Mouse (Mus musculus) regulatory T cell (primary cell): ENCODE measurements around the gene Phb2.

Experiments
- in situ Hi-C: fragments of 300-600 bp; cut with MboI, MseI; formaldehyde crosslinking; loops from one replicate; pipeline ENCODE4 v1.15.1; 2025; ENCODE audit warnings: high pct_unique_total_duplicates

The Phb2 gene

DNA sequence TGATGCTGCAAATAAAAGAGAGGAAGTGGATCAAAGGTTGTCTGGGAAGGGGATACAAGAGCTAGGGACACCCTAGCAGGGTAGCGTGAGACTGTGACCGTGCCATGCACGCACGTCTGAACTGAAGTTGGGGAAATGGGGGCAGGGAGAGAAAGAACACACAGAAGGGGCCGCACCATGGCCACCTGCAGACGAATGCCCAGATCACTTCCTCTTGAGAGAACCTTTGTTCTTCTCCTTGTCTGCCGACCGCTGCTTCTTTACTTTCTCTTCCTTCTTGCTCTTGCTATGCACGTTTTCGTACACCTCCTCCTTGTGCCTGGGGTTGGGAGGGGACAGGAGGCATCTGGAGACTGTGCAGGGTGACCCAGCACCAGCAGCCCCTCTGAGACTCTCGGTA lies 8.8 kb downstream of the Phb2 start:
- in situ Hi-C loops: no loop called here

DNA sequence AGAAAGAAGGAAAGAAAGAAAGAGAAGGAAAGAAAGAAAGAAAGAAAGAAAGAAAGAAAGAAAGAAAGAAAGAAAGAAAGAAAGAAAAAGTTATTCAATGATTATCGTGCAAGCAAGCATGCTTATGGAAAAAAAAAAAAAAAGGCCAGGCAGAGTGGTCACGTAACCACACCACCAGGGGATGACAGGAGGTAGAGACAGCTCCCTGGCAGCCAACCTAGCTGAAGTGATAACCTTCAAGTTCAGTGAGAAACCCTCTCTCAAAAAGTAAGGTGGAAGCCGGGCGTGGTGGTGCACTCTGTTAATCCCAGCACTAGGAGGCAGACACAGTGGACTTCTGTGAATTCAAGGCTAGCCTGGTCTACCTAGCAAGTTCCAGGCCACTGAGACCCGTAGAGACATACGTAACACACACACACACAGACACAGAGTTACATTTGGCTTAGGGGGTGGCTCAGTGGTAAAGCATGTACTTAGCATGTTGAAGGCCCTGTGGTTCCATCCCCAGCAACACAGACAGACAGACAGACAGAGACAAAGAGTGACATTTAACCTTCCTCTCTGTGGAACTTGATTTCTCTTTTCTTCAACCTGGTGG lies 10.8 kb downstream of the Phb2 start:
- in situ Hi-C loops: no loop called here

DNA sequence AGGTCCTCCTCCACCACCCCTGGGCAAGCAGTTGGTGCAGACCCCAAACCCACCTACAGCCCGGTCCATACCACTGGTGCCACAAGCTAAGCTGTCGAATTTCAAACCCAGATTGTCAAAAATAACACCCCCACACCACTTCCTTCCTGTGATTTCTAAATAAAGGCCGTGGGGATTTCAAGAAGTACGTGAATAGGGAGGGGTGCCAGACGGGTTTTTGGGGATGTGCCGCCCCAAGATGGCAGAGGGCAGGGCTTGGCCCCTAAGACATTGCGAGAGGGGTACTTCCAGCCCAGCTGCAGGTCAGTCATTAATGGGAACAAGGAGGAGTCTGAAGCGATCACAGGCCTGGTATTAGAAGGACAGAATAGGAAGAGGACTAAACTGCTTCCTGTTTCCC lies 11.4 kb downstream of the Phb2 start:
- in situ Hi-C loops: no loop called here

DNA sequence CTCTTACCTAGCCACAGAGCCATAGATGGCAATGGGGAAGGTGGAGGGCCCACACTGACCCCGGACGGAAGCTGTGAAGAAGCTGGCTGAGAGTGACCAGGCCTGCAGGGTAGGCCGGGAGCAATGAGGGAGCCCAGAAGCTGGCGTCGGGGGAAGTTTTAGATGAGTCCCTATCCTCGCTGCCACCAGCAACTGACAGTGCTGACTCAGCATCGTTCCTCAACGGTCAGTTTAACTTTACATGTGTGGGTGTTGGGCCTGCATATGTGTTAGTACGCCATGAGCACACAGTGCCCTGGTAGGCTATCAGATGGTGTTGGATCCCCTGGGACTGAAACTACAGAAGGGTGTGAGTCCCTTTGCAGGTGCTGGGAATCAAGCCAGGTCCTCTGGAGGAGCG lies 12.3 kb downstream of the Phb2 start:
- in situ Hi-C loops: no loop called here

DNA sequence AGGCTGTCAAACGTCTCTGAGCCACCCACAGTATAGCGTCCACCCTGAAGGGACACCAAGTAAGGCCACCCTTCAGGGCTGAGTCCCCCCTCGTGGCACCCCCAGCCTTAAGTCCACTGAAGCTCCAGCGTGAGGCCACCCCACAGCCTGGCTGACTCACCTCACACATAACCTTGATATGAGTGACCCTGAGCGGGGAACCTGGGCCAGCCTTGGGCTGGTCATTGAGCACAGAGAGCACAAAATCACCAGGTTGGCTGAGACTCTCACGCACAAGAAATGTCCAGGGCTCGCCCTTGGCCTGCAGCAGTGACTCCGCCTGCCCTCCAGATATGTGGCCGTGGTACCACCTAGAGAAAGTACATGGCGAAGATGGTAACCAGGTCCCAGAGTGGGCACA lies 16.5 kb downstream of the Phb2 start:
- in situ Hi-C loops: no loop called here

DNA sequence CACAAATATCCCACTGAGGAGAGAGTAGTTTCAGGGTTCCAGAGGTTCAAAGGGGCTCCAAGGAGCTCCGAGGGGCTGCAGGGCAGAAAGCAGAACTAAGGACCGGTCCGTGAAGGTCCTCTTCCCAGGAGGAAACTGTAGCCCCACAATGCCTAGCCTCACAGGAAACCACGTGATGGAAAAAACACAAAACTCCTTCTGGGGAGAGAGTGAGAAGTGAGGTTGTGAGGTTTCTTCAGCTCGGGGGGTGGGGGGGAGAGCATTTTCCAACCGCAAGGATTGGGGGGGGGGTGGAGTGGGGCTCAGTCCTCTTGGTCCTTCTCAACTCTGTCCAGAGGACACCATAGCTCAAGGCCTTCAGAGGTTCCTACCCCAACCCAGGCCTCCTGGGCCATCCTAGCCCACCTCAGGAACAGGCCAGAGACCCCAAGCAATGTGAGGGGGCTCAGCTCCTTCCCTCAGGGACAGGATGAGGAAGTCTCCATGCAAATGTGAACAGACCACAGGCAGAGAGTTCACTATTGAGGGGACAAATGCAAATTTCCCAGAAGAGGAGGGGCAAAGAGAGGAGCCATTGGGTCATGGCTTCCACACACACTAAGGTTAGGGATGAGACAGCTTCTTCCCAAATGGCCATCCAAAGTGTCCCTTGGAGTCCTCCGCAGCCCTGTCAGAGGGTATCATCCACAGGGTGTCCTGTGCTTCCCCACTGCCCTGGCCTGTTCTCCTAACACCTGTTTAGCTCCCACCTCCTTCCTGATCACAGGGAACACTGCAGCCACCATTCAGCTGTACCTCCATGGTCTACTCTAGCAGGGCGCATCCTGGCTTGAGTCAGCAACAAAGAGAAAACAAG lies 17.9 kb downstream of the Phb2 start:
- in situ Hi-C loops: loop anchor here (10.0 kb wide), 1 partner anchor 1905 kb away; no protein-coding TSS in a partner anchor

DNA sequence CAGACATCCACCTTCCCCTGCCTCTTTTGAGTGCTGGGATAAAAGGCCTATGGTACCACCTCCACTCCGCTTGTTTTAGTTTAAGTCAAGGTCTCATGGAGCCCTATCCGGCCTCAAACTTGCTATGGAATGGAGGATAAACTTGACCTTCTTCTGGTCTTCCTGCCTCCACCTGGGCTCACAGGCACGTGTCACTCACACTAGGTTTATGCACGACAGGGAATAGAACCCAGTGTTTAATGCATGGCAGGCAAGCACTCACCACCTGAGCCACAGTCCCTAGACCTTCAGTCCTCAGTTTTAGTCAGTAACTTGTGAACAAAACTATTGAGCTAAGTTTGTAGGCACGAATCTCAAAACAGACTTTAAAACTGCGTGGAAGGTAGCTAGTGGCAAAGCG lies 18.9 kb downstream of the Phb2 start:
- in situ Hi-C loops: loop anchor here (10.0 kb wide), 1 partner anchor 1906 kb away; no protein-coding TSS in a partner anchor

DNA sequence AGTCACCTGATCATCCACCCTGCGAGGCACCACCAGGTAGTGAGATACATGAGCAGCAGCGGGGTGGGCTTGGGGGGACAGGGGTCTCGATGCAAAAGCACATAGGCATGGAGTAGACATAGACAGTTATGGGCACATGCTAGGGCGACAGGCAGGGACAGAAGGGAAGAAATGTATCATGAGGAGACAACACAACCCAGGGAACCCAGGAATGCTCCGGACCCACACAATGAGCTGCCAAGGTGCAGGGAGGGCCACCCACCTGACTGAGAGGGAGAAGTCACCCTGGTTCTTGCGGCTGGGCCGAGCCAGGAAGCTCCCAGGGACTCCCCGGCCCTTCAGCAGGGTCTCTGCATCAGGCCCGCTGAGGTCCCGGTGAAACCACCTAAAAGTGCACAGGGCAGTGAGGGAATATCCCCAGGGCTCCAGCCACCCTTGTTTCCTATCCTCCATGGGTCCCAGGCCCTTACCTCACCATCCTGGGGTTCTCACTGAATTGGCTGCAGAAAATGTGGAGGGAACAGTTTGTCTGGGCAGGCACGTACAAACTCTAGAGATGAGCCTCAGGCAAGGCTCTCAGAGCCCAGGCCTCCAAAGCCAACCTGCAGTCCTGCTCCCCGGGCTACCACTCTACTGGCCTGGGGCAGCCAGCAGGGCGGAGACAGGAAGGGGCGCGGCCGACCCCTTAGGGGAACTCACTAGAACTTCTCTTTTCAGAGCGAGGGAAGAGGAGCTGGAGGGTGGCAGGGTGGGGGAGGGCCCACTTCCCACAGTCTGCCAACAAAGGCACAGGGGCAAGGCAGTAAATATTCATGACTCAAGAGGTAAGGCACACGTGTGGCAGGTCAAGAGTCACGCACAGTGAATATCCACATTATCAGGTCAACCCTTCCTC lies 20.6 kb downstream of the Phb2 start:
- in situ Hi-C loops: loop anchor here (10.0 kb wide), 1 partner anchor 1908 kb away; no protein-coding TSS in a partner anchor

DNA sequence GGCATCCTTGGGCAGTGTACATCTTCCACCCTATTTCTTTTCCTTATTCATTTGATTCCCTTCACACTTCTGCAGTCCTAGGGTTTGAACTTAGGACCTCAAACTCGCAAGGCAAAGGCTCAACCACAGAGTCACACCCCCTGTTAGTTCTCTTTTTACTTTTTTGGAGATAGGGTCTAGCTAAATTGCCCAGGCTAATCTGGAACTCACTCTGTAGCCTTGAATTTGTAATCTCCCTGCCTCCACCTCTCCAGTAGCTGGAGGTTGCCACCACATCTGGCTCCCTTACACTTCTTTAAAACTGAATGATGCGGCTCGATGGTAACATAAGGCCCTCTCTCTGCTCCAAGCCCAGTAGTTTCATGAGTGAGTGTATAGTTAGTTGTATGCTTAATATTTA lies 22.3 kb downstream of the Phb2 start:
- in situ Hi-C loops: loop anchor here (10.0 kb wide), 1 partner anchor 1910 kb away; no protein-coding TSS in a partner anchor

DNA sequence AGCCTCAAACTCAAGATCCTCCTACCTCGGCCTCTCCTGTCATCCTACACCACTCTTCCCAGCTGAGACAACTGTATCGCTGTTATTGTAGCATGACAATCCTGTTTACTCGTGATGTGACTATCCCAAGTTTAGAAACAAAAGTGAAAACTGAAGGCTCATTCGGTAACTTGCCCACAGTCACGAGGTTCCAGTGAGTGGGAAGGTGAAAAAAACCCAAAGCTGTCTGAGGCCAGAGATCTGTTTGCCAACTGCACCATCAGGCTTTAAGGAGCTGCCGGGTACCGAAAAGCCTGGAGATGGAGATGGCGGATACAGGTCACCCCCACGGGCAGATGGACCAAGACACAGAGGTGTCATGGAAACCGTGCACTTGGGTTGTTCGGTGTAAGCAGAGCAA lies 24.9 kb downstream of the Phb2 start:
- in situ Hi-C loops: loop anchor here (10.0 kb wide), 1 partner anchor 1912 kb away; no protein-coding TSS in a partner anchor

DNA sequence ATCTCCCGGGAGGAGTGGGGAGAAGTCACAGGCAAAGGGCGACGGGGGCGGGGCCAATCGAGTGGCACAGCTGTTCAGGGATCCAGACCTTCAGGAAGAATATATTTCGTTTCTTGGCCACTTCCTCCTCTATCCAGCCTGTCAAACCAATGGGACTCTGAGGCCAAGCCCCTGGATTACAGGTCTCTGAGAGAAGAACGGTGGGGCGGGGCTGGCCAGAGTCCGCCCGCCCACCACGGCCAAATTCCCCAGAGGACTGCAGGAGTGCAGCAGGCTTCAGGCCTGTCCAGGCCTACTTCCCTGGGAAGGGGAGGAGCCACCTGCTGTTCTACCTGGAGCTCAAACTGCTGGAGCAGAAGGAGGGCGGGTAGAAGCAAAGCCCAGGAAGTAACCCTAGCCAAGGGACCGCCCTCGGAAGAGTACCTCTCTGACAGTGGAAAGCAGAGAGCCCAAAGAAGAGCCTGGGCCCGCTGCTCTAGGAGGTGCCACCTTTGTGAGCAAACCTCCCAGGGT lies 26.4 kb downstream of the Phb2 start, which contains the start of gene Ptpn6:
Gene Ptpn6, minus strand, starts transcription at position 204 of the 513 bp plus-strand sequence.
- in situ Hi-C loops: loop anchor here (10.0 kb wide), 1 partner anchor 1914 kb away; no protein-coding TSS in a partner anchor

DNA sequence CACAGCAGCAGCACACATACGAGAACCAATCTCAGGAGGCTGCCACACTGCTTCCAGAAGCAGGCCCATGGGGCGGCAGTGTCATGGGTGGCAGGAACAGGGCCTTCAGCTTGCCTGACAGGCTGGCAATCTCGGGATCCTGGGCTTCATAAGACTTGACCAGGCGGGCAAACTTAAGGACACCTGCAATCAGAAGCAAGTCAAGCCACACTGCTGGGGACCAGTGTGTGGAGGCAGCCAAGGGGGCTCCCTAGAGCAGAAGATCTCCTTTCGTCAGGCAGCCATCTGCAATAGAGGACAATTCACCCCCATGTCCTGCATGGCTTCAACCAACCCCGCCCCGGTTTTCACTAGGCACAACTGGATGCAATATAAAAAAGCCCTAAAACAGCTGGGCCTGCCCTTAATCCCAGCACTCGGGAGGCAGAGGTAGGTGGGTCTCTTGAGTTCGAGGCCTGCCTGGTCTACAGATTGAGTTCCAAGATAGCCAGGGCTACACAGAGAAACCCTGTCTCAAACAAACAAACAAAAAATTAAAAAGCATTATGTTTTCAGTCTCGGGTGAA lies 27.2 kb downstream of the Phb2 start:
- in situ Hi-C loops: loop anchor here (10.0 kb wide), 1 partner anchor 1915 kb away; no protein-coding TSS in a partner anchor

DNA sequence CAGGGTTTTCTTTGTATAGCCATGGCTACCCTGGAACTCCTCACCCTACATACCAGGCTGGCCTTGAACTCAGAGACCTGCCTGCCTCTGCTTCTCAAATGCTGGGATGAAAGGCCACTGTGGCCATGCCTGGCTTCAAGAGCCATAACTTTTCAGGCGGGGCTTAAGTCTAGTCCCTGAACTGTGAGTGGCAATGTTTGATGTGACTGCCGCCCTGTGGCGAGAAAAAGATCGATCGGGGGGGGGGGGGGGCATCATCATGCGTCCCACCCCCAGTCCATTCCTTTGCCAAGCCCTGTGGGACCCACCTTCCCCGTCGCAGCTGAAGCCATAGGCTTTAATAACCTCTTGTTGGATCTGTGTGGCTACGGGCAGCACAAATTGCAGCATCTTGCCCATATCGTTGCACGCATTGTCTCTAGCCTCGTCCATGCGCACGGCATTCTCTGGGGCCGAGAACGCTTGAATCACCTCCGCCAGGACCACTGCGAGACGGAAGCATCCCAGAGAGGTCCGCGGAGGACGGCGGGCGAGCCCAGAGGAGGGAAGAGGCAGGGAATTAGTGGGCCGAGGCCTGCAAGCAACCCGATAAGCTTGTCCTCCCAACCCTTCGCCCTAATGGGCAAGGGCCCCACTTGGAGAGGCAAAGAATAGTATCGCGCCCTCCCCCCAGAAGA lies 28.2 kb downstream of the Phb2 start:
- in situ Hi-C loops: no loop called here

DNA sequence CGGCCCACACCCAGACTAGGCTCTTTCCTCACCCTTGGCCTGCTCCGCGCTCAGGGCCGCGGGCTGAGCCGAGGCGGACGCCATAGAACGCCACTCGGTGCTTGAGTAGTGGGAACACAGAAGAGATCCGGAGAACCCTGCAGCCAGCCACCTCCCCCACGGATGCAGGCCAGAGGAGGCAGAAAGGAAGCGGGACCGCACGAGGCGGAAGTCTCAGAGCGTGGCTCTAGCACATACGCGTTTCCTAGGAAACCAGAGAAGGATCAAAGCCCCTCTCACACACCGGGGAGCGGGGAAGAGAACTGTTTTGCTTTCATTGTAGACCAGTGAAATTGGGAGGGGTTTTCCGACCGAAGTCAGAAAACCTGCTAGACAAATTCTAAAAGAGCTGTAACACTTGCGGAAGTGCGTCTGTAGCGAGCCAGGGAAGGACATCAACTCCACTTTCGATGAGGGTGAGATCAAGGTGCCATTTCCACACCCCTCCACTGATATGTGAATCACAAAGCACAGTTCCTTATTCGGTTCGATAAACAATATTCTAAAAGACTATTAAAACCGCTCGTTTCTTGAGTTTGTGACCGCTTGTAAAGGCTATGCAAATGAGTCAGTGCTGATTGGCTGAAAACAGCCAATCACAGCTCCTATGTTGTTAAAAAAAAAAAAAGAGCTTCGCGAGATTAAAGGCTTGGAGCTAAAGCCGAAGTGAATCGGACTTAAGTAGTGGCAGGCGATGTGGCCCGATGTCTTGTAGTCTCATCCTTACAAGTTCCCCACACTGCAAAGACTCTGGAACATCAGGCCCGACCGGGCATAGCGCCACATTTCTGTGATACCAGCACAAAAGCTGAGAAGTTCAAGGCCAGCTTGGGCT lies 29.0 kb downstream of the Phb2 start, which contains the start of gene Grcc10:
Gene Grcc10, minus strand, starts transcription at position 487 of the 874 bp plus-strand sequence.
- in situ Hi-C loops: no loop called here

DNA sequence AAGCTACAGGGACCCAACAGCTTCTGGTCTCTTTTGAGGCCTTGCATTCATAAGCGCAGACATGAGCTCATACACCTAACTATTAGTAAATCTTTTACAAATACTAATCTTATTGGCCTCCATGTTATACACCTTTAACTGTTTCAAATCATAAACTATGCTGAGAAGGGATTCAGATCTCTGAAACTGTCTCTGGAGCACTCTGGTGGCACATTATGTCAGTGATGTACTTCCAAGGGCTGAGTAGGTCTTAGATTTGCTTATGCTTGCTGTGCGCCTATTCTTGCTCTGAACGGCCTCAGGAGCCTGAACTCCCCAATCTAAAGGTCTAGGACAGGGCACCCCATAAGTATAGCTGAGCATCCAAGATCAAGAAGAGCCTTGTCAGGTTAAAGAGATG lies 29.7 kb downstream of the Phb2 start:
- in situ Hi-C loops: no loop called here

DNA sequence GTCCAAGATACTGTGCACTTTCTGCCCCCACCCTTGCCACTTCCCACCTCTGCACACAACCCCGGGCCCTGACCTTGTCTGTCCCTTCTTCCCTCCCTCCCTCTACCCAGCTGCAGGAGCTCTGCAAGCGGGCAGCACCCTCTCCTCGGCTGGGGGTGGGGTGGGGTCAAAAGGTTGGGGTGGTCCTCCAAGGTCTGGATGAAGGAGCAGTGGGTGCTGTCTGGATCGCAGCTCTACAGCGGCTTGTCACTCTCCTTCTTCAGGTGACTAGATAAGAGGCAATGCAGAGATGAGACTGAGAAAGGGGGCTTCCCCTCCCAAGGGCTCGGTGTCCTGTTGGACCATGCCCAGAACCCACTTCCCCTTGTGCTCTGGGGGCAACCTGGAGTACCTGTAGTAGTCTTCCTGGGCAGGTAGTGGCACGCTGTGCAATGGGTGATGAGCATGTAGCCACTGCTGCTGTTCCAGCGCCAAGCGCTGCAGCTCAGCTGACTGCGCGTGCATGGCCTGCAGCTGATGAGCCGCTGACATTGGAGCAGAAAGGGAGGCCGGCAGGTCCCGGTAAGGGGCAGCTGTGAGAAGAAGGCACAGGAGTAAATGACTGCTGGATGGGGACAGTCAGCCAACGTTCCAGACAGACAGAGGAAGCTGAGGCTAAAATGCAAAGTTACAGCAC lies 30.8 kb downstream of the Phb2 start:
- in situ Hi-C loops: no loop called here

DNA sequence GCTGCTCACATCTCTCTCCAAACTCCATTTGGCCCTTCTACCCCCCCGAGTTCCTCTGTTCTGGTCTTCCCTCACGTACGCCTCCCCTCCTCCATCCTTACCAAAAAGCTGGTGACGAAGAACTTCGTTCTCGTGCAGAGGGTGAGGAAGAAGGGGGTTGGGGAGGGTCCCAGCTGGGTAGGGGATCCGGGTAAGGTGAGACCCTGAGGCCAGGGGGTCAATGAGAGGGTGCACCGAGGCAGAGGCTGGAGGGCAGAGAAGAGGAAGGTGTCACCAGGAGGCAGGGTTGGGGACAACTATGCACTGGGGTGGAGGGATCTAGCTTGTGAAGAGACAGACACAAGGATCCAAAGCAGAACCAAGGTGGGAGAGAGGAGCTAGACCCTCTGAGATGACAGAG lies 31.5 kb downstream of the Phb2 start:
- in situ Hi-C loops: no loop called here

DNA sequence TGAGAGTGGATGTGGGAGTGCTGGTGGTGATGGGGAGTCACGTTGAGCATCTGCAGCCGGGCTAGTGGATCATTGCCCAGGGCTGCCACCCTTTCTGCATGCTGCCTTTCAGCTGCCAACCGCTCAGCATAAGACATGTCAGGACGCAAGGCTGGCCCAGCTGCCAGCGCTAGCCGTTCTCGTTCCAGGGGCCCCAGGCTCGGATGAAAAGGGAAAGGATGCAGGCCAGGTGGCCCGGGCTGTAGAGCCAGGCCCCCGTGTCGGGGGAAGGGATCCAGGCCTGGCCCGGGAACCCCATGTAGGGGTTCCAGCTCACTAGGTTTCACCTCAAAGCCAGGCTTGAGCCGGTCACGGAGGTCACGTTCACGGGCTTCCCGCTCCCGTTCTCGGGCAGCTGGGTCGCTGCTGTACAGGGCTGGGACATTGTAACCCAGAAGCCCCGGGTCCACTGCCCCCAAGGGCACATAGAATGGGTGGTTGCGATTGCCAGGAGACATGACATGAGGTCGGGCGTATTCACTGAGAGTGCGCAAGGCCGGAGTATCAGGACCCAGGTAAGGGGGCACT lies 32.7 kb downstream of the Phb2 start:
- in situ Hi-C loops: no loop called here
